Mouse (Mus musculus) MEL (cell line): ENCODE measurements around the gene Trmt11.

Source experiments
- BHLHE40 ChIP-seq: IDR thresholded peaks from 2 replicates; pipeline ENCODE4 v1.6.1; 2012; ENCODE audit warnings: low read depth, mild to moderate bottlenecking, inconsistent platforms, low read length, improper control_type of control experiment, borderline replicate concordance
- CTCF ChIP-seq, 3 experiments: IDR thresholded peaks in 2 of 3; conservative IDR thresholded peaks in 1 of 3; 2 replicates each; pipeline ENCODE4 v1.5.1; 2011 to 2012; ENCODE audit warnings: low read length in 3 of 3, low read depth in 2 of 3, mild to moderate bottlenecking in 2 of 3, improper control_type of control experiment in 1 of 3, inconsistent platforms in 1 of 3, mixed read lengths in 1 of 3, moderate library complexity in 1 of 3; ENCODE audit not compliant: control insufficient read depth in 1 of 3, insufficient read depth in 1 of 3, poor library complexity in 1 of 3, severe bottlenecking in 1 of 3
- HCFC1 ChIP-seq: IDR thresholded peaks from 2 replicates; pipeline ENCODE4 v1.6.1; 2012; ENCODE audit warnings: low read depth, mild to moderate bottlenecking, inconsistent platforms, low read length, improper control_type of control experiment, moderate library complexity
- JUND ChIP-seq: IDR thresholded peaks from 2 replicates; pipeline ENCODE4 v1.6.1; 2011; ENCODE audit warnings: low read depth, mild to moderate bottlenecking, improper control_type of control experiment, low read length
- TBP ChIP-seq: IDR thresholded peaks from 2 replicates; pipeline ENCODE4 v1.8.0; 2011; ENCODE audit warnings: low read depth, low read length, improper control_type of control experiment
- TCF12 ChIP-seq: IDR thresholded peaks from 2 replicates; pipeline ENCODE4 v1.6.1; 2014; ENCODE audit warnings: low read depth, mild to moderate bottlenecking, inconsistent platforms, low read length, improper control_type of control experiment, moderate library complexity
- USF1 ChIP-seq: IDR thresholded peaks from 2 replicates; pipeline ENCODE4 v1.6.1; 2014; ENCODE audit warnings: low read depth, mild to moderate bottlenecking, inconsistent platforms, low read length, improper control_type of control experiment, moderate library complexity

GRCm38 (mm10) chr10:30627548-30627947, 27.0 kb upstream of the Trmt11 start:
- TF ChIP-seq TBP (no peak), HCFC1 (no peak), BHLHE40 (no peak), CTCF (IDR thresholded peaks at IDR 0.05 in 2 of 3, conservative IDR thresholded peaks at IDR 0.05 in 1 of 3; ENCODE audit: control insufficient read depth in 1 of 3, insufficient read depth in 1 of 3, low read depth in 2 of 3, low read length in 3 of 3, poor library complexity in 1 of 3, severe bottlenecking in 1 of 3) (no peak), USF1 (no peak), JUND (no peak), TCF12 (no peak)
